Mouse (Mus musculus) cerebellum, postnatal 25 days (tissue): Measurements from ENCODE around the gene Ubash3a.
A peak's percentile ranks its signal among the peaks of the same experiment; 100 is the strongest.

ENCODE experiments used
- DNase-seq, 2 experiments: peaks; one replicate each; pipeline ENCODE4 v3.0.0; 2021; ENCODE audit warnings: mixed read lengths in 2 of 2

Ubash3a gene

GRCm38 (mm10) chr17:31207771-31208334 lies at the start of gene Ubash3a:
Gene Ubash3a, plus strand, starts transcription at chr17:31207873.
- no peak for DNase-seq

DNA sequence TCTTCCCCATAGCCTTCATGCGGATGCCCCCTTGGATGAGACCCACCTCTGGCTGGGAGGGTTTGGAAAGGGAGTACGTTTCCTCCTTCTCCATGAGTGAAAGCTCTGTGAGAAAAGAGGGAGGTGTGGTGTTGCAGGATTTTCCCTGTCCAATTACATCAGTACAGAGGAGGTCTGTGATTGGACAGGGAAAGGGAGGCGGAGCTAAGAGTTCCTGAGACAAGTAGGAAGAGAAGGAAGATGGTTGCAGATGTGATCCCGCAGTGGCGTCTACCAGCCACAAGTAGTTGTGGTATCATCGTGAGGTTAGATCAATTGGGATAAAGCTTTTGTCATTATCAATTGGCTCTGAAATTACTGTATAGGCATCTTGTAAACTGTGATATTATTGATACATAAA lies 49.8 kb upstream of the Ubash3a start:
- DNase-seq: no peak

- no peak for DNase-seq
Observed at GRCm38 (mm10) chr17:31160291-31160690, 47.4 kb upstream of the Ubash3a start.

GRCm38 (mm10) chr17:31162607-31163006 lies 45.1 kb upstream of the Ubash3a start:
- DNase-seq: no peak

- no peak for DNase-seq
Observed at GRCm38 (mm10) chr17:31163821-31164220, 43.9 kb upstream of the Ubash3a start.

DNA sequence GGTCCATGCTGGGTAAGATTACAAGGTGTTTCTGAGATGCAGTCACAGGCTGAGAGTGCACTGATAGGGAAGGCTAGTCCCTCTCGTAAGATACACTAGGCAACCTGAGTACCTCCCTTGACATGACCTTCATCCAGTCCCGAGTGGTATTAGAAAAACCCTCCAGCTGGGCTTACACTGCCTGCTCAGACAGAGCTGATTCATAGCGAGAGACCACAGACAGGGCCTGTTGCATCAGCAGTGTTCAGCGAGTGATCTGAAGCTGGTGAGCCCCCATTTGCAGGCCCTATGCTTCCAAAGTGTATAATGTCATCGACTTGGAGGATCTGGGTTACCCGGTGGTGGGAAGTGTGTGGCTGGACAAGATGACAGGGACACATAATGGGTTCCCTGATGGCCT lies 42.5 kb upstream of the Ubash3a start, which contains the start of gene Tff1:
Tff1 (minus strand) TSS at position 151 of the 400 bp plus-strand sequence.
- no peak for DNase-seq

- DNase-seq: no peak
Observed at GRCm38 (mm10) chr17:31169796-31170195, 37.9 kb upstream of the Ubash3a start.

- no peak for DNase-seq
Observed at GRCm38 (mm10) chr17:31176321-31176720, 31.4 kb upstream of the Ubash3a start.

DNA sequence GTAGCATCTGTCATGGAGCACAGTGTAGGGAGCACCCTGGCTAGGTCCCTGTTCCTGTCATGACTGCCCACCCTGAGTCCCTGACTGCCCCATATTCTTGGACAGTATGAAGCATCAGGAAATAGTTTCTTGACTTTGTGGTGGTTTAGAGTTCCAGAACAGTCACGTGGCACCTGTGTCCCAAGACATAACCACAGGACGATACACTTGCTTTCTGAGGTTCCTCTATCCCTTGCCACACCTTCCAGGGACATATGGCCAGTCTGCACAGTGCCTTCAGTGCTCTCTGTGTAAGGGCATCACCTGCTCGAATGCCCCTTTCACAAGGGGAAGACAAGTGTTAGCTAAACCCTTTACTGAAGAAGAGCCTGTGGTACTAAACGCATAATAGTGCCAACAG lies 26.2 kb upstream of the Ubash3a start:
- no peak for DNase-seq

DNA sequence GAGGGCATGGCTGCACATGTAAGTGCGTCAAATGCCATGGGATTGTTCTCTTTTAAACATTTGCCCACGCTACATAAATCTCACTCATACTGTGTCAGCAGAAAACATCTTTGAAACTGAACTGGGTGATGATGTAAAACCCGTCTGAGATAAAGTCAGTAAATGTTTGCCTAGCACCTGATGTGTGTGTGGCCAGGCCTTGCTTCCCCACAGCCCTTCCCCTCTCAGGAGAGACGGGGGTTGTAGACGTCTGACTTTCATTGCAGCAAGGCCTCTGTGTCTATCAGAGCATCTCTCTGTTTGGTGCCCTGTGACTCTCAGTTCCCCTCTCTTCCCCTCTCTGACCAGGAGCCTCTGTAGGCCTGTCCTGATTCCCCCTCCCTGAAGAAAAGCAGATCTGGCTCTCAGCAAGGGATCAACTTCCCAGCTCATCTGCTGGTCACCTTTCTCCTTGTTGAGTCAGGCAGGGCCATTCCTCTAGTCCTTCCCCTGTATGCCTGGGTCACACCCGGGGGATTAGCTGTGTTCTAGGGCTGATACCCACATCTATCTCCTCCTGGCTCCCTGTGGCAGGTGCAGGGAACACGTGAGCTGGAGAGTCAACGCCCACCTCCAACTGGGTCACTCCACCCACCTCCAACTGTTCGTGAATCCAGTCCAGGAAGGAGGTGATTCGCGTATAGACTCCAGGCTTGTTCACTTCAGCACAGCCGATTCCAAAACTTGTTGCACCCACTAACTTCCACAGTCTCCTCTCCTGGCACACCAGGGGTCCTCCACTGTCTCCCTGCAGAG lies 24.3 kb upstream of the Ubash3a start:
- peak; percentile 54 to 59 for DNase-seq

DNA sequence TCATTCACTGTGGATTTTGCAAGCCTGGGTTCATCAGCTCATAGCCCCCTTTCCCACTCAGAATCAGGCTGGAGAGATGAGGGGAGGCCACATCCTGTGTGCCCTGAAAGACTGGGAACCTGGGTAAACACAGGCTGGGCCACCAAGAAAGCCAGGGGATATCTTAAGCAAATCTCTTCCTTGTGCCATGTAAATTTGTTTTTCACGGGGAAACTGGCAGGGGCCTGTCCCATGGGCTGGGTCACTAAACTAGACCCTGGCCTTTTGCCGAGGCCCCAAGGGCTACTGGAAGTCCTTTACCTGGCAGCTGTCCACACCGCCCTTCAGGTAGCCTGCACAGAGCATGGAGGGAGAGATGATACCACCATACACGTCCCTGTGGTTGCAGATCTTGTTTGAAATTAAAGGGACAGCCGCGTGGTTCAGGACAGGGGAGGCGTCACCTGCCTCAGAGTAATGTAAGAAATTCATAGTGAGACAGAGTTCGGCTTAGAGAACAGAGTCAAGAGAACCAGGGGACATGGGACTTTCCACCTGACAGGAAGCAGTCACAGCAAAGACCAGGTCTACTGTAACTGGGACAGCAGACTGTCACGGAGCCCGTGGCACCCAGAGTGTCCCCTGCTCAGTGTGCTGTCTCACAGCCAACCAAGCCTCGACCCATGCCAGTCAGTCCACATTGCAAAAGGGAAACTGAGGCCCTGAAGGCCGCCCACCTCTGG lies 23.2 kb upstream of the Ubash3a start:
- DNase-seq: peak in 1 of 2 experiments; percentile 20

DNA sequence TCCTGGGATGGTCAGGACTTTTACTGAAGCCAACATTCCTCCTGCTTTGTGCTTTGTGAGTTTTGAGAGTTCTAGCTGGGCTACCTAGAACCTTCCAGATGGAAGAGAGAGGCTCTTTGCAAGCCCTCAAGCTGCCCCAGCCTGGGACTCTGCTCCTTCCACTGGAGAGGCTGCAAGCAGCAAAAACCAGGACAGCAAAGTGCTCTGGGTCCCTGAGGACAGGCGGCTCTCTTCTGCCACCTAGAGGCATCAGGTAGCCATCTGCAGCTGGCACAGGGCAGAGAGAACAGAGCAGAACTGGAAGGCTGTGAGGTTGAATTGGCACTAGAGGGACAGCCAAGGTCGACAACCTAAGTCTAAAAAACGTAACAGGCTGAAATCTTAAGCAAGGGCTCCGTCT lies 20.3 kb upstream of the Ubash3a start:
- DNase-seq: peak; percentile 86 to 90

GRCm38 (mm10) chr17:31191825-31192224 lies 15.8 kb upstream of the Ubash3a start:
- DNase-seq: no peak

DNA sequence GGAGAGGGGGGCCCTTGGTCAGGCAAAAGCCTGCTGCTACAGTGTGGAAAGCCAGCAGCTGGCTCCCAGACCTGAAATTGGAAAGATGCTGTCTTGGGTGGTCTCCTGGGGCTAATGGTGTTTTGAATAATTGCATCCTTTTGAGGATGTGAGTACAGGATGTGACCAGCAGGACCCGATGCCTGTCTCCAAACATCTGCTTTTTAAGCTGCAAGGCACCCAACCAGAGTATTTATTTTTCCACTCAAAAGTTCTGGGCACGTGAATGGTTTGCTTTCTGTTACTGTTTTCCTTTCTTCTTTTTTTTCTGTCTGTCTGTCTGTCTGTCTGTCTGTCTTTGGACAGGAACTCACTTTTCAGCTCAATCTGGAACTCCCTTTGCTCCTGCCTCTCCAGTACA lies 15.0 kb upstream of the Ubash3a start:
- no peak for DNase-seq

GRCm38 (mm10) chr17:31193360-31193759 lies 14.3 kb upstream of the Ubash3a start:
- no peak for DNase-seq

DNA sequence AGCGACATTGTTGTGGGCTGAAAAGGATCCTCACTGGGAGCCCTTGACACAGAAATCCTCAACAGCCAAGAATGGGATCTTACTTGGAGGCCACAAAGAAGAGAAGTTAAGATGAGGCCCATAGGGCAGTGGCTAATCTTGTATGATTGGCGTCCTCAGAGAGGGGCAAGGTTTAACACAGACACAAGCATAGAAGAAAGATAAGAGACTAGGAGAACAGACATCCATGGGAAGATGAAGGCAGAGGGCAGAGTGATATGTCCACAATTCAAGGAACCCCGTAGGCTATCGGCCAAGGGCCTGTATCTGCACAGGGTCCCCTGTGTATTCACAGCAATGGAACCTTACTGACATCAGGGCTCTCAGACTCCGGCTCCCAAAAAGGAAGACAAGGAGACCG lies 12.5 kb upstream of the Ubash3a start:
- no peak for DNase-seq

- no peak for DNase-seq
Observed at GRCm38 (mm10) chr17:31196283-31196682, 11.4 kb upstream of the Ubash3a start.

DNA sequence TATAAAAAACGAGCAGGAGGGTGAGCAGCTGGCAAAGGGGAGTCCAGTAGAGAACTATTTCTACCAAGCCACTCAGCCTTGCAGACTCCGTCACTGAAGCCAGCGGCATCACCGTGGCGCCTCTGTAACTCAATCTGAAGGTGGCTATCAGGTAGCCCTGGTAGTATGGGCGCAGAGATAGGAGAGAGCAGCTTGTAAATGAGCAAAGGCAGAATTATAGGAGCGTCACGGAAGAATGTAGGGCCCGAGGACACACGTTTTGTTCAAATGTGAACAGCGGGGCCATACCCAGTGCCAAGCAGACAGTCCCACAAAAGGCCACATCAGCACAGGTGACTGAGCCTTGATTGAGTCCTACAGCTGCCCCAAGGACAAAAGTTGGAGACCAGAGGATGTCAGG lies 8.8 kb upstream of the Ubash3a start, which contains the start of gene Tmprss3:
Tmprss3 (minus strand) TSS at position 101 of the 400 bp plus-strand sequence.
- no peak for DNase-seq

- DNase-seq: no peak
Observed at GRCm38 (mm10) chr17:31208654-31209053, 981 bp downstream of the Ubash3a start.

GRCm38 (mm10) chr17:31209376-31209930 lies 1.8 kb downstream of the Ubash3a start:
- DNase-seq: no peak

DNA sequence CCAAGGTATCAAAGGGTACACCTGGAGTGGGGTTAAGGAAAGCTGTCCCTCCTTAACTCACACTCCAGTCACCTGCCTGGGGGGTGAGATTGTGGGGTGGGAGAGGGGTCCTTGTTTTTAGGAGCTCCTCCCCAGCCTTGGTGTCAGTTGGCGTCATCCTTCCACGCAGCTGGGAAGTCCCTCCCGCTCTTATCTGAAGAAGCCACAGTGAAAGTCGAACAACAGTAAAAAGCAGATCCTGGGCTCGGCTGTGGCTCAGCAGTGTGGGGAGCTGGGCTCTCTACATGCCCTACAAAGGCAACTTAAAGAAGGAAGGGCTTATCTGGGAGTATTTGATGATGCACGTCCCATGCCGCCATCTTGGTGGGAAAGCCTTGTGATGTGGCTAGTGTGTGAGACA lies 2.6 kb downstream of the Ubash3a start:
- no peak for DNase-seq

DNA sequence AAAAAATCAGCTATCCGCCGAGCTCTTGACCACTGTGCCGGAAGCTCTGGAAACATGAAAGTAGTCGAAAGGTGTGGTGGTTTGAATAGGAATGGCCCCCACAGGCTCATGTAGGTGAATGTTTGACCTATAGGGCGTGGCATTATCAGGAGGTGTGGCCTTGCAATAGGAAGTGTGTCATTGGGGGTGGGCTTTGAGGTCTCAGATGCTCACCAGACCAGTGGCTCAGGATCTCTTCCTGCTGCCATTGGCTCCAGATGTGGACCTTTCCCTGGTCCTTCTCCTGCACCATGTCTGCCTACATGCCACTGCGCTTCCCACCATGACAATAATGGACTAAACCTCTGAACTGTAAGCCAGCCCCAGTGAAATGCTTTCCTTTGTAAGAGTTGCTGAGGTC lies 4.2 kb downstream of the Ubash3a start:
- no peak for DNase-seq
